Mouse (Mus musculus) MEL (cell line): ENCODE results near the gene Helz2. TPM values are rescaled to one million over a fixed set of nuclear protein-coding genes. Genes with fewer than 3 reads are reported as not detected.
A peak's percentile ranks its signal among the peaks of the same experiment; 100 is the strongest.

Experiments used
- DNase-seq: peaks from one replicate; pipeline ENCODE4 v3.0.0; 2011; ENCODE audit warnings: low read depth, low spot score
- H3K27ac ChIP-seq: 2 replicates; pipeline ENCODE4 v1.5.1; 2012; ENCODE audit warnings: low read depth, mild to moderate bottlenecking, control low read depth, low read length, moderate library complexity; ENCODE audit not compliant: control insufficient read depth
- H3K27me3 ChIP-seq, 2 experiments: fragments of 150-350 bp in 1 of 2; sonication (generic) in 1 of 2; 2 replicates each; pipeline ENCODE4 v1.6.1; 2012; ENCODE audit warnings: low read length in 2 of 2, mild to moderate bottlenecking in 2 of 2, improper control_type of control experiment in 1 of 2, moderate library complexity in 1 of 2; ENCODE audit not compliant: insufficient read depth in 2 of 2, control insufficient read depth in 1 of 2
- H3K36me3 ChIP-seq, 2 experiments: 2 replicates each; pipeline ENCODE4 v1.6.1; 2012 to 2014; ENCODE audit warnings: low read length in 2 of 2, improper control_type of control experiment in 1 of 2, inconsistent platforms in 1 of 2, mild to moderate bottlenecking in 1 of 2; ENCODE audit not compliant: insufficient read depth in 2 of 2, control insufficient read depth in 1 of 2
- H3K4me1 ChIP-seq, 2 experiments: fragments of 150-350 bp in 1 of 2; sonication (generic) in 1 of 2; 2 replicates each; pipeline ENCODE4 v1.6.1; 2012; ENCODE audit warnings: low read length in 2 of 2, improper control_type of control experiment in 1 of 2, mild to moderate bottlenecking in 1 of 2; ENCODE audit not compliant: insufficient read depth in 2 of 2, control insufficient read depth in 1 of 2
- H3K4me3 ChIP-seq, 2 experiments: fragments of 150-350 bp in 1 of 2; sonication (generic) in 1 of 2; 2 replicates each; pipeline ENCODE4 v1.5.1; 2012; ENCODE audit warnings: low read depth in 2 of 2, low read length in 2 of 2, mild to moderate bottlenecking in 2 of 2, moderate library complexity in 2 of 2, control low read depth in 1 of 2, improper control_type of control experiment in 1 of 2; ENCODE audit not compliant: control insufficient read depth in 1 of 2, insufficient read depth in 1 of 2
- H3K79me2 ChIP-seq: 2 replicates; pipeline ENCODE4 v1.6.1; 2012; ENCODE audit warnings: mild to moderate bottlenecking, low read length, moderate library complexity; ENCODE audit not compliant: control insufficient read depth, poor library complexity, insufficient read depth
- H3K9ac ChIP-seq: 2 replicates; pipeline ENCODE4 v1.6.1; 2012; ENCODE audit warnings: low read depth, mild to moderate bottlenecking, control low read depth, low read length, moderate library complexity; ENCODE audit not compliant: control insufficient read depth, poor library complexity, severe bottlenecking
- H3K9me3 ChIP-seq: fragments of 150-350 bp; sonication (generic); replicated peaks from 2 replicates; pipeline ENCODE4 v1.6.1; 2012; ENCODE audit warnings: mild to moderate bottlenecking, low read length, improper control_type of control experiment, moderate library complexity; ENCODE audit not compliant: insufficient read depth
- BHLHE40 ChIP-seq: IDR thresholded peaks from 2 replicates; pipeline ENCODE4 v1.6.1; 2012; ENCODE audit warnings: low read depth, mild to moderate bottlenecking, inconsistent platforms, low read length, improper control_type of control experiment, borderline replicate concordance
- CHD2 ChIP-seq: IDR thresholded peaks from 2 replicates; pipeline ENCODE4 v1.6.1; 2011; ENCODE audit warnings: low read length, improper control_type of control experiment
- CTCF ChIP-seq, 3 experiments: IDR thresholded peaks in 2 of 3; conservative IDR thresholded peaks in 1 of 3; 2 replicates each; pipeline ENCODE4 v1.5.1; 2011 to 2012; ENCODE audit warnings: low read length in 3 of 3, low read depth in 2 of 3, mild to moderate bottlenecking in 2 of 3, improper control_type of control experiment in 1 of 3, inconsistent platforms in 1 of 3, mixed read lengths in 1 of 3, moderate library complexity in 1 of 3; ENCODE audit not compliant: control insufficient read depth in 1 of 3, insufficient read depth in 1 of 3, poor library complexity in 1 of 3, severe bottlenecking in 1 of 3
- E2F4 ChIP-seq: IDR thresholded peaks from 2 replicates; pipeline ENCODE4 v1.6.1; 2011; ENCODE audit warnings: low read depth, low read length, improper control_type of control experiment, borderline replicate concordance
- ETS1 ChIP-seq: IDR thresholded peaks from 2 replicates; pipeline ENCODE4 v1.6.1; 2012; ENCODE audit warnings: low read depth, mild to moderate bottlenecking, inconsistent platforms, low read length, improper control_type of control experiment, moderate library complexity
- GABPA ChIP-seq: IDR thresholded peaks from 2 replicates; pipeline ENCODE4 v1.6.1; 2012; ENCODE audit warnings: low read depth, mild to moderate bottlenecking, inconsistent platforms, low read length, improper control_type of control experiment, moderate library complexity
- GATA1 ChIP-seq: IDR thresholded peaks from 2 replicates; pipeline ENCODE4 v1.6.1; 2011; ENCODE audit warnings: low read depth, low read length, improper control_type of control experiment
- HCFC1 ChIP-seq: IDR thresholded peaks from 2 replicates; pipeline ENCODE4 v1.6.1; 2012; ENCODE audit warnings: low read depth, mild to moderate bottlenecking, inconsistent platforms, low read length, improper control_type of control experiment, moderate library complexity
- JUND ChIP-seq: IDR thresholded peaks from 2 replicates; pipeline ENCODE4 v1.6.1; 2011; ENCODE audit warnings: low read depth, mild to moderate bottlenecking, improper control_type of control experiment, low read length
- KAT2A ChIP-seq: conservative IDR thresholded peaks from 2 replicates; pipeline ENCODE4 v1.6.1; 2012; ENCODE audit warnings: low read depth, low read length, improper control_type of control experiment, inconsistent platforms
- MAX ChIP-seq: IDR thresholded peaks from 2 replicates; pipeline ENCODE4 v1.6.1; 2011; ENCODE audit warnings: low read length, improper control_type of control experiment
- MEF2A ChIP-seq: IDR thresholded peaks from 2 replicates; pipeline ENCODE4 v1.6.1; 2014; ENCODE audit warnings: low read depth, mild to moderate bottlenecking, inconsistent platforms, low read length, improper control_type of control experiment; ENCODE audit not compliant: poor library complexity, insufficient replicate concordance, severe bottlenecking; ENCODE audit errors: extremely low read depth
- MXI1 ChIP-seq: IDR thresholded peaks from 2 replicates; pipeline ENCODE4 v1.6.1; 2011; ENCODE audit warnings: mild to moderate bottlenecking, low read depth, low read length, improper control_type of control experiment
- MYB ChIP-seq: IDR thresholded peaks from 2 replicates; pipeline ENCODE4 v1.6.1; 2011; ENCODE audit warnings: mild to moderate bottlenecking, low read depth, low read length, improper control_type of control experiment
- MYC ChIP-seq: IDR thresholded peaks from 2 replicates; pipeline ENCODE4 v1.6.1; 2011; ENCODE audit warnings: low read depth, mild to moderate bottlenecking, low read length, improper control_type of control experiment, moderate library complexity
- NRF1 ChIP-seq: IDR thresholded peaks from 2 replicates; pipeline ENCODE4 v1.6.1; 2014; ENCODE audit warnings: low read depth, mild to moderate bottlenecking, inconsistent platforms, low read length, improper control_type of control experiment, moderate library complexity; ENCODE audit not compliant: poor library complexity, insufficient read depth, severe bottlenecking
- POLR2A ChIP-seq, 2 experiments: IDR thresholded peaks; 2 replicates each; pipeline ENCODE4 v1.6.1; 2011 to 2012; ENCODE audit warnings: low read length in 2 of 2, mild to moderate bottlenecking in 2 of 2, control low read depth in 1 of 2, improper control_type of control experiment in 1 of 2, low read depth in 1 of 2, moderate library complexity in 1 of 2; ENCODE audit not compliant: control insufficient read depth in 1 of 2, insufficient read depth in 1 of 2, poor library complexity in 1 of 2
- POLR2AphosphoS2 ChIP-seq: IDR thresholded peaks from 2 replicates; pipeline ENCODE4 v1.6.1; 2011; ENCODE audit warnings: low read length, improper control_type of control experiment
- POLR2AphosphoS5 ChIP-seq: IDR thresholded peaks from 2 replicates; pipeline ENCODE4 v1.6.1; 2012; ENCODE audit warnings: low read depth, borderline replicate concordance, mild to moderate bottlenecking, inconsistent platforms, low read length, moderate library complexity, mixed read lengths
- SIN3A ChIP-seq: IDR thresholded peaks from 2 replicates; pipeline ENCODE4 v1.6.1; 2012; ENCODE audit warnings: low read length, improper control_type of control experiment, inconsistent platforms
- SMC3 ChIP-seq: IDR thresholded peaks from 2 replicates; pipeline ENCODE4 v1.6.1; 2011; ENCODE audit warnings: low read depth, low read length, improper control_type of control experiment
- TBP ChIP-seq: IDR thresholded peaks from 2 replicates; pipeline ENCODE4 v1.8.0; 2011; ENCODE audit warnings: low read depth, low read length, improper control_type of control experiment
- TCF12 ChIP-seq: IDR thresholded peaks from 2 replicates; pipeline ENCODE4 v1.6.1; 2014; ENCODE audit warnings: low read depth, mild to moderate bottlenecking, inconsistent platforms, low read length, improper control_type of control experiment, moderate library complexity
- UBTF ChIP-seq: IDR thresholded peaks from 2 replicates; pipeline ENCODE4 v1.6.1; 2012; ENCODE audit warnings: low read depth, mild to moderate bottlenecking, inconsistent platforms, low read length, improper control_type of control experiment, moderate library complexity, borderline replicate concordance; ENCODE audit not compliant: insufficient read depth
- USF1 ChIP-seq: IDR thresholded peaks from 2 replicates; pipeline ENCODE4 v1.6.1; 2014; ENCODE audit warnings: low read depth, mild to moderate bottlenecking, inconsistent platforms, low read length, improper control_type of control experiment, moderate library complexity
- ZC3H11A ChIP-seq: IDR thresholded peaks from 2 replicates; pipeline ENCODE4 v1.6.1; 2012; ENCODE audit warnings: low read depth, mild to moderate bottlenecking, inconsistent platforms, low read length, improper control_type of control experiment
- ZKSCAN1 ChIP-seq: IDR thresholded peaks from 2 replicates; pipeline ENCODE4 v1.6.1; 2012; ENCODE audit warnings: low read depth, mild to moderate bottlenecking, inconsistent platforms, low read length, improper control_type of control experiment, moderate library complexity
- ZMIZ1 ChIP-seq: IDR thresholded peaks from 2 replicates; pipeline ENCODE4 v1.6.1; 2012; ENCODE audit warnings: low read depth, mild to moderate bottlenecking, inconsistent platforms, low read length, improper control_type of control experiment, moderate library complexity
- polyA plus RNA-seq, 2 experiments: library from polyadenylated mRNA; stranded (reverse) in 1 of 2; unstranded in 1 of 2; fragments of >175 nt in 1 of 2; fragments of >200 nt in 1 of 2; gene quantifications; 2 replicates each; pipeline versions ENCODE4 v1.2.1 to v1.2.4; 2012; ENCODE audit warnings: low replicate concordance in 2 of 2, low read depth in 1 of 2; ENCODE audit not compliant: insufficient read length in 2 of 2, insufficient read depth in 1 of 2, missing spikeins in 1 of 2
- total RNA-seq: library from RNA; depleted of rRNA; stranded (reverse); fragments of 300-350 nt; gene quantifications from 2 replicates; pipeline ENCODE4 v1.2.3, GENCODE M21; 2012

The Helz2 gene
- total and polyA plus RNA-seq, 3 experiments = 6.2 to 12.0 TPM; not detected in 1

GRCm38 (mm10) chr2:181188681-181189080, 53.1 kb downstream of the Helz2 start:
- no peaks in the 10 kb centered on the region for H3K9me3 ChIP-seq
- H3K27me3 ChIP-seq = peaks cover 2 to 5% of the 10 kb centered on the region in 2 experiments; a peak in 3 of 4 replicates
- H3K4me3 ChIP-seq = no peak overlapping the region
- H3K79me2 ChIP-seq = no peaks in the 10 kb centered on the region; the same call in 1 of the 2 replicates
- H3K9ac ChIP-seq = no peak overlapping the region
- no peak for DNase-seq
- H3K27ac ChIP-seq = no peak overlapping the region
- H3K36me3 ChIP-seq = no peaks in the 10 kb centered on the region
- TF ChIP-seq JUND (no peak), GATA1 (no peak), BHLHE40 (no peak), KAT2A (no peak), ETS1 (no peak), ZMIZ1 (no peak), POLR2AphosphoS2 (no peak), ZKSCAN1 (no peak), SIN3A (no peak), CHD2 (no peak), HCFC1 (no peak), ZC3H11A (no peak), GABPA (no peak), MYB (no peak), MEF2A (no peak)
- no peaks in the 10 kb centered on the region; a peak in 1 of 4 replicates for H3K4me1 ChIP-seq

GRCm38 (mm10) chr2:181187121-181188000, 54.5 kb downstream of the Helz2 start, which contains the start of gene Ppdpf:
TSS of gene Ppdpf (plus strand) at chr2:181187247.
- no peaks in the 10 kb centered on the region for H3K27me3 ChIP-seq
- no peak within 1 kb of the TSS for H3K27ac ChIP-seq
- DNase-seq = peak; percentile 97
- no peaks in the 10 kb centered on the region; a peak in 1 of 4 replicates for H3K4me1 ChIP-seq
- no peaks in the 10 kb centered on the region for H3K9me3 ChIP-seq
- no peaks in the 10 kb centered on the region; the same call in 1 of the 2 replicates for H3K79me2 ChIP-seq
- peak within 1 kb of the TSS; percentile 77 for H3K9ac ChIP-seq
- H3K36me3 ChIP-seq = no peaks in the 10 kb centered on the region
- H3K4me3 ChIP-seq = peak within 1 kb of the TSS; percentile 76 to 98
- TF ChIP-seq UBTF (no peak), USF1 (no peak), MAX (no peak; the same call in 1 of the 2 replicates), CTCF (IDR thresholded peaks at IDR 0.05 in 2 of 3, conservative IDR thresholded peaks at IDR 0.05 in 1 of 3; ENCODE audit: control insufficient read depth in 1 of 3, insufficient read depth in 1 of 3, low read depth in 2 of 3, low read length in 3 of 3, poor library complexity in 1 of 3, severe bottlenecking in 1 of 3) (no peak), NRF1 (peak; percentile 74), MYC (no peak), ETS1 (no peak), MYB (no peak), TCF12 (no peak; the same call in 1 of the 2 replicates), ZC3H11A (no peak), SMC3 (no peak), TBP (no peak), MXI1 (peak; percentile 22), CHD2 (no peak), HCFC1 (peak; percentile 21; the same call in 1 of the 2 replicates), POLR2A (IDR thresholded peaks at IDR 0.05; ENCODE audit: control insufficient read depth in 1 of 2, insufficient read depth in 1 of 2, low read depth in 1 of 2, low read length in 2 of 2, poor library complexity in 1 of 2) (peak; percentile 32 to 54; a peak in 1 of 4 replicates), ZKSCAN1 (no peak), POLR2AphosphoS5 (no peak), MEF2A (no peak), POLR2AphosphoS2 (no peak), E2F4 (no peak)
